18 mouse cellular contexts compared by ENCODE assay signal in the genomic region with DNA sequence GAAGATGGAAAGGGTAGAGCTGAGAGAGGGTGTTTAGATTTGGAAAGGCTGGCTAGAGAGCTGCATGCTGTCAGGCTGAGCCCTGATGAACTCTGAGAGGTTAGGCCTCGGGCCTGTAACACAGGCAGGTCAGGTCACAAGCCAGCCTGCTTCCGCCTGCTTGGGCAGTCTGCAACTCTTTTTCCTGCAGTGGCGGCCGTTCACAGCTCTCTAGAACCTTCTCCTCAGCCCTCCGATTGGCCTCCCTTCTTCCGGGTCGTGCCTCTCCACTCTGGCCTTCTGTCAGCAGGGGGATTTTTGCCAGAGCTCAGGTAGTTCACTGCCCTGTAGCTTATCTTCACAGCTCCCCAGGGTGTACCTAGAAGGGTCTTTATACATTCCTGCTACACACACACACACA. TPM values are rescaled to one million over a fixed set of nuclear protein-coding genes. Genes with fewer than 3 reads are reported as not detected.
A peak's percentile ranks its signal among the peaks of the same experiment; 100 is the strongest.
DNase-seq lines count a peak whose midpoint lies in the region; ATAC-seq and TF ChIP-seq lines count a peak whose summit lies in the region.
"Had no signal": no experiment of that assay in that cellular context is flagged by ENCODE, and none has a peak within 500 bp of the region (broad histone marks: within the 10 kb centered on the region; RNA-seq: fewer than 3 reads in every experiment).

No protein-coding gene starts in this region.

- peaks cover 34% of the 10 kb centered on the region for H3K4me1 ChIP-seq in lung, embryonic 16.5 days (replicated peaks; ENCODE audit: control insufficient read depth, insufficient read depth, low read length)
- H3K4me1 ChIP-seq in CH12.LX (ENCODE audit: control insufficient read depth in 1 of 2, insufficient read depth in 2 of 2) = peaks cover 54 to 96% of the 10 kb centered on the region in 2 experiments

- in situ Hi-C loops in CH12.LX (cut with MboI; ENCODE audit: low pct_ligation_motif_present, low pct_unique_long_range_greater_than_20kb, low sequenced_read_pairs) = no loop called here

- intact Hi-C loops in heart, postnatal 25 days (cut with DNase I) = no loop called here

- no peak overlapping the region for H3K9ac ChIP-seq in lung, embryonic 16.5 days (ENCODE audit: low read length)
- peak overlapping the region; percentile 53 for H3K9ac ChIP-seq in CH12.LX (ENCODE audit: insufficient read depth, low read depth)
- H3K9ac ChIP-seq: embryonic facial prominence, embryonic 13.5 days; heart, embryonic 12.5 days; limb, embryonic 15.5 days; lung, embryonic 14.5 days had no signal

- no peak overlapping the region for H3K4me2 ChIP-seq in lung, embryonic 16.5 days (ENCODE audit: low read depth, low read length)
- H3K4me2 ChIP-seq in CH12.LX (ENCODE audit: insufficient read depth, low read depth, poor library complexity, severe bottlenecking) = peak overlapping the region; percentile 89
- H3K4me2 ChIP-seq: embryonic facial prominence, embryonic 13.5 days; heart, embryonic 12.5 days; limb, embryonic 15.5 days; lung, embryonic 14.5 days had no signal

- H3K79me2 ChIP-seq in CH12.LX (replicated peaks; ENCODE audit: control insufficient read depth, extremely low read depth, insufficient read depth, poor library complexity, severe bottlenecking) = peaks cover 56% of the 10 kb centered on the region

- dilution Hi-C loops in CH12.LX (cut with MboI; ENCODE audit: extremely low pct_ligation_motif_present, extremely low pct_unique_long_range_greater_than_20kb, low sequenced_read_pairs) = no loop called here

- no peaks in the 10 kb centered on the region for H3K9me3 ChIP-seq in lung, embryonic 16.5 days (ENCODE audit: control insufficient read depth, low read length)
- H3K9me3 ChIP-seq in CH12.LX (replicated peaks; ENCODE audit: low read length) = no peaks in the 10 kb centered on the region
- H3K9me3 ChIP-seq: embryonic facial prominence, embryonic 13.5 days; heart, embryonic 12.5 days; limb, embryonic 15.5 days had no signal

- H3K27ac ChIP-seq in lung, embryonic 16.5 days (ENCODE audit: low read length) = peak overlapping the region; percentile 13; the same call in 1 of the 2 replicates
- H3K27ac ChIP-seq in CH12.LX (ENCODE audit: insufficient read depth, low read depth) = peak overlapping the region; percentile 96
- H3K27ac ChIP-seq: embryonic facial prominence, embryonic 13.5 days; layer of hippocampus, adult 2 months; left cerebral cortex, adult 2 months had no signal

- no peak; the same call in 1 of the 2 replicates for TF ChIP-seq RAD21 in CH12.LX (IDR thresholded peaks at IDR 0.05; ENCODE audit: low read depth, low read length)

- no peak for TF ChIP-seq EP300 in CH12.LX (IDR thresholded peaks at IDR 0.05; ENCODE audit: low read length)

- no peak for TF ChIP-seq CTCF in CH12.LX (conservative IDR thresholded peaks at IDR 0.05 in 1 of 2, IDR thresholded peaks at IDR 0.05 in 1 of 2; ENCODE audit: low read depth in 2 of 2, low read length in 2 of 2)

- DNase-seq in heart, adult 11 months = peak; percentile 90
- no peak for DNase-seq in heart, postnatal 25 days (ENCODE audit: low spot score)
- DNase-seq in lung, postnatal 10 days = no peak
- peak; percentile 69 for DNase-seq in CH12.LX (ENCODE audit: extremely low read depth)
- peak; percentile 20 to 48 for DNase-seq in kidney, postnatal 25 days
- no peak for DNase-seq in right cerebral cortex, postnatal 25 days
- DNase-seq in thymus, postnatal 36 days = no peak
- DNase-seq: B cell, adult 2 months; cerebellum, postnatal 10 days; heart, postnatal 4 days; lung, embryonic 14.5 days; right cerebral cortex, postnatal 14 days had no signal

- H3K36me3 ChIP-seq in lung, embryonic 16.5 days (ENCODE audit: control insufficient read depth, insufficient read depth, low read length) = no peaks in the 10 kb centered on the region
- peaks cover 0 to 28% of the 10 kb centered on the region in 2 experiments for H3K36me3 ChIP-seq in CH12.LX (replicated peaks in 1 of 2; ENCODE audit: control insufficient read depth in 1 of 2, insufficient read depth in 1 of 2, low read length in 1 of 2)
- H3K36me3 ChIP-seq: embryonic facial prominence, embryonic 13.5 days; heart, embryonic 12.5 days; limb, embryonic 15.5 days had no signal

- no peaks in the 10 kb centered on the region for H3K27me3 ChIP-seq in lung, embryonic 16.5 days (ENCODE audit: control insufficient read depth, insufficient read depth, low read depth, low read length)
- H3K27me3 ChIP-seq in CH12.LX (replicated peaks) = no peaks in the 10 kb centered on the region
- H3K27me3 ChIP-seq: embryonic facial prominence, embryonic 13.5 days; heart, embryonic 12.5 days; limb, embryonic 15.5 days had no signal

- TF ChIP-seq POLR2A in CH12.LX (IDR thresholded peaks at IDR 0.05; ENCODE audit: low read depth, low read length) = 0 out of 2 replicates have a peak, but pooled peaks have one; percentile 26

- no peak overlapping the region for H3K4me3 ChIP-seq in lung, embryonic 16.5 days (ENCODE audit: low read length)
- peak overlapping the region in 1 of 3 experiments; percentile 21 for H3K4me3 ChIP-seq in CH12.LX (replicated peaks in 1 of 3; ENCODE audit: low read depth in 2 of 3, low read length in 2 of 3, poor library complexity in 1 of 3)
- H3K4me3 ChIP-seq: embryonic facial prominence, embryonic 13.5 days; heart, embryonic 12.5 days; layer of hippocampus, adult 2 months; left cerebral cortex, adult 2 months; limb, embryonic 15.5 days had no signal

- ATAC-seq in lung, embryonic 16.5 days (ENCODE audit: low read depth) = no peak

- 58% methylated on average over 7 of the region's 7 CpGs for WGBS in lung, embryonic 16.5 days

TF ChIP-seq in CH12.LX, 34 proteins besides CTCF, POLR2A, EP300 and RAD21:
- TF ChIP-seq MEF2A (IDR thresholded peaks at IDR 0.05; ENCODE audit: borderline replicate concordance, low read depth, low read length) (peak; percentile 59; the same call in 1 of the 2 replicates), E2F4 (IDR thresholded peaks at IDR 0.05; ENCODE audit: insufficient replicate concordance, low read depth, low read length) (no peak), MAX (IDR thresholded peaks at IDR 0.05; ENCODE audit: low read length) (no peak), SIN3A (IDR thresholded peaks at IDR 0.05; ENCODE audit: low read length) (no peak), MYC (IDR thresholded peaks at IDR 0.05; ENCODE audit: low read depth, low read length) (no peak; the same call in 1 of the 2 replicates), POLR2AphosphoS2 (IDR thresholded peaks at IDR 0.05; ENCODE audit: low read depth, low read length) (peak; percentile 55; the same call in 1 of the 2 replicates), IRF4 (IDR thresholded peaks at IDR 0.05; ENCODE audit: low read depth, low read length) (peak; percentile 71), TCF12 (IDR thresholded peaks at IDR 0.05; ENCODE audit: low read depth, low read length) (peak; percentile 61; the same call in 1 of the 2 replicates), MAFK (IDR thresholded peaks at IDR 0.05; ENCODE audit: insufficient replicate concordance, low read length) (no peak), ELF1 (IDR thresholded peaks at IDR 0.05; ENCODE audit: low read depth, low read length) (peak; percentile 93), NELFE (IDR thresholded peaks at IDR 0.05; ENCODE audit: low read depth, low read length) (0 out of 2 replicates have a peak, but pooled peaks have one; percentile 42), HCFC1 (IDR thresholded peaks at IDR 0.05; ENCODE audit: low read depth, low read length) (peak; percentile 25; the same call in 1 of the 2 replicates), CHD2 (IDR thresholded peaks at IDR 0.05; ENCODE audit: low read length) (no peak), UBTF (IDR thresholded peaks at IDR 0.05; ENCODE audit: low read depth, low read length) (peak; percentile 22; the same call in 1 of the 2 replicates), MXI1 (IDR thresholded peaks at IDR 0.05; ENCODE audit: low read depth, low read length) (no peak)

RNA-seq across cellular contexts. Expression of gene Atxn7l1, which starts 26.7 kb away (rescaled TPM):
- 10 to 100 TPM; 17.2 to 19.2 TPM for total RNA-seq in heart, postnatal 25 days (2021)
- polyA plus RNA-seq in lung, embryonic 16.5 days (2015; fragmentation: Nextera tagmentation; extraction: Ambion mirVana) = 14.6 and 15.7 TPM in 2 replicates
- 8.6 and 9.7 TPM in 2 replicates for total RNA-seq in CH12.LX (2012; rRNA removed)
- 8.2 and 9.0 TPM in 2 replicates for total RNA-seq in CH12.LX (2014; rRNA removed)
- polyA plus RNA-seq in CH12.LX (2012; ENCODE audit: insufficient read length, low read depth) = 51.3 and 55.7 TPM in 2 replicates

Comparison
In these comparisons a context has a peak if more than half of its experiments do, and no peak if none do; other contexts are left out.
1. DNase-seq: peak in heart, adult 11 months (single experiment), CH12.LX (single experiment) and kidney, postnatal 25 days (2 of 2); none in heart, postnatal 25 days (single experiment), lung, postnatal 10 days (single experiment), right cerebral cortex, postnatal 25 days (single experiment) and thymus, postnatal 36 days (0 of 2).